Mouse (Mus musculus) embryo, embryonic 10 days (tissue): Measurements from ENCODE around the gene Nploc4.

Source experiments
- DNase-seq: peaks from one replicate; pipeline ENCODE4 v3.0.0-alpha.2; 2015; ENCODE audit warnings: low spot score

Nploc4 gene

DNA sequence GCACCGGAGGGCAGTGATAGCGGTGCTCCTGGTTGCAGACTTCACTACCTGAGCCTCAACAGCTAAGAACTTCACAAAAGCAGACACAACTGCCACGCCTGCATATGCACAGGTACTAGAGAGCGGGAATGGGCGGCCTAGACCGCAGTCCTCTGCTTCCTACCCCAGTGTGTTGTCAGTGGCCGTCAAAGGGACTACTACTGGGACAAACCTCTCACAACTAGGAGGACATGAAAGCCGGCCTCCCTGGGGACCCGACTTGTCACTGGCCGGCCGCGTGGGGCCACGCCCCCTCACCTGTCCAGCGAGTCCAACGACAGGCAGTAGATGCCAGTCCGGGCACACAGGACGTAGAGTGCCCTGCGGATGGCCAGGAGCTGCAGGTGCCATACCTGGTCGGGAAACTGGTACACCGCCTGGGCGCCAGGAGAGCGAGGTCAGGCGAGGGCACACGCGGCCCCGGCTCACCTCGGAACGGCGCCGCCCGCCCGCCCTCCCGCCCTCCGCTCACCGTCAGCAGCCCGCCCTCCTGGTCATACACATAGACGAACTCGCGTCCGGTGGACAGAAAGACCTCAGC lies 59.4 kb downstream of the Nploc4 start:
- peak; percentile 46 for DNase-seq

DNA sequence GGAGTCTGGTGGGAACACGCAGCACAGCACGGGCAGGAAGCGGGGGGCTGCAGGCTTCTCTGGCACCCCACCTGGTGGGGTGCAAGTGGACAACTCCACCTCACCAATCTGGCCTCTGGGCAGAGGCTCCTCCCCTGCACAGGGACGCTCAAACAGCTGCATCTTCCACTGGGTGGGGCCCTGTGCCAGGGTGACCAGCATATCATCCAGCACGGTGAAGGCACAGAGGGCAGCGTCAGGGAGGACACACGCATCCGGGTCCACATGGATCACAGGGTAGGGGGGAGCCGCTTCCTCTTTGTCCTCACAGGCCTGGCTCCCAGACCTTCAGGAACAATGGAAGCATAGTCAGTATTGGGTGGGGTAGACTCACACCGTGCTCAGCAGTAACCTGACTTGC lies 60.2 kb downstream of the Nploc4 start:
- no peak for DNase-seq

DNA sequence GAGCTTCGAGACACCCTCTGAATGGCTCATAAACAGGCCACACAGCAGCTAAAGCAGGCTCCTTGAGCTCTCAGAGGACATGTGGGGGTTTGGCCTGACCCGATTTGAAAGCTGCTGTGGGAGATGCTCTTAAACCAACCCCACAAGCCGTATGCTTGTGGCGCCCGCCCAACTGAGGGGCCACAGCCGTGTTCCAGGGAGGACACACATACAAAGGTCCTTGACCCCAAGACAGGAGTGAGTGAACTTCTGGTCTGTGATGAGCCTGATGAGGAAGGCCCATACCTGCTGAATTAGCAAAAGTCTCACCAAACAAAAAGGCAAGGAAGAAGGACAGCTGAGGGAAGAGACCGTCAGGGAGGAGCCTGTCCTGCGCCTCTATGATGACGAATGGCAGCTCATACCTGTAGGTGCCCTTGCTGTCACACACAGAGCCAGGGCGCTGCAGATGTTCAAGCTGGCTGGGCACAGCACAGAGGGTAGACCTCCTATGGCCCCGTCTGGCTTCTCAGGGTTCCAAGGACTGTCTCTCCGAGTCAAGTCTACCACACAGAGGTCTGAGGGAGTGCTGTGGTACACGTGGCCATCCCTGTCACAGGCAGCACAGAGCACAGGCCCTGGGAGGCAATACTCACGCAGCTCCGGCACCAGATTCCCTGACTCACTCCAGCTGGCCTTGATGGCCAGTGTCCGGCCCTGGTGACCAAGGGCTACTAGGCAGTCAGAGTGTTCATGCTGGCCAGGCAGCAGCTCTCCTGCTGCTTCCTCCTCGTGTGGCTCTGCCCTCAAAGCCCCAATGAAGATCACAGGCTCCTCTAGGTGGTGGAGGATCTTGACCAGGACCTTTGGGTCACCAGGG lies 61.0 kb downstream of the Nploc4 start:
- no peak for DNase-seq

DNA sequence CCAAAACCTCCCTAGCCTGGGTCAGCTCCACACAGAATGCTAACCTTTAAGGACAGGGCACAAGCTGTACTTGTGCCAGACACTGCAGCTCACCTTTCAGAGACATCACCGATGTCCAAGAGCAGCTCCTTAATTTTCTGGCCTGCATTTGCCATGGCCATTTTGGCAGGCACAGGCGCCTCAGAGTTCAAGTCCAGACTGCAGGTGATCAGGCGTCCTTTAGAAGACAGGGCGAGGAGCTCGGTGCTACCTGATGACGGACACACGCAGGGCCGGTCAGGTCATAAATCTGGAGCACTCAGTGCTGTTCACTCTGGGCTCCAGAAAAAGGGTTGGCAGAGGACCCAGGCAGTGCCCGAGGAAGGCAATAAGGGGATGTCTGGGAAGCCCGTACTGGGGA lies 62.2 kb downstream of the Nploc4 start:
- DNase-seq: no peak

DNA sequence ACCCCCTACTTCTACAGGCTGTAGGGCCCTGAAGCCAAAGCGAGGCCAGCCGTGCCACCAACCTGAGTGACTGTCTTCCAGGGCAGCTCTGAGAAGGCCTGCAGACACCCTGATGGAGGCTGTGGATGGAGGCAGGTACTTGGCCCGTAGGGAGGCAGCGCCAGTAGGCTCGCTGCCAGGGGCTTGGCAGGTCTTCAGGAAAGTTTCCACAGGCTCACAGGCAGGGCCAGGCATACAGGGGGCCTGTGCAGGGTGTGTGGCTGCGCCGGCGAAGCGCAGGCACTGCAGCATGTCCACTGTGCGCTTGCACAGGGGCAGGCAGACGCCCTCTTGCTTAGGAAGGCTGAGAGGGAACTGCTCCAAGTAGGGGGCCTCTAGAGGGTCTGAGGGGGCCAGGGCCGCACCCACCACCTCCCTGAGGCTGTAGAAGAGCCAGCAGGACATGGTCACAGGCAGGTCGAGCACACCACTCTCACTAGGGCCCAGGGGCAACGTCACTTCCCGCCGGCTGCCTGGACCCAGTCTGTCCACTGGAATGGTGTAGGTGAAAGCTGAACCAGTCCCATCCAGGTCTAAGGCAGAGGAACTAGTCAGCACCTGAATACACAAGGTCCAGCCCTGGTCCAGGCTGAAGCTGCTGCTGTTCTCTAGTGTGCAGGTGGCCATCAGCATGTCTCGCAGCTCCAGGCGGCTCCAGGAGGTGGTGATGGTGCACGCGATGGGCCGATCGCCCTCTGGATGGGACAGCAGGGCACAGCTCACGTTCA lies 63.5 kb downstream of the Nploc4 start:
- no peak for DNase-seq

DNA sequence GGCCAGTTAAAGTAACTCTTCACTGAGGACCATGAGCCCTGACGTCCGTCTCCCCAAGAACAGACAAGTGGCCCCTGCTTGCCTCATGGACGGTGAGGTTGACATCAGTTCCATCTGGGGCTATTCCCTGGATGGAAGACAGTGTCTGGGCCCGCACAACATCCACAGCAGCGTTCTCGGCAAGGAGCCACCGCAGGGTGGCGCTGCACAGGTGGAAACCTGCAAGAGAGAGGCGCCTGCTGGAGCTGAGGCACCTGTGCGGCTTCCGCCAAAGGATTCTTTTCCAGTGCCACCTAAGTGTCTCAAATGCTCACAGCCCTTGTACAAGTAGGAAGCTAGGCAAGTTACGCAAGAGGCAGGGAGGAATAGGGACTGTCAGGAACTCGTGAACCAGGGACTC lies 64.5 kb downstream of the Nploc4 start:
- no peak for DNase-seq

DNA sequence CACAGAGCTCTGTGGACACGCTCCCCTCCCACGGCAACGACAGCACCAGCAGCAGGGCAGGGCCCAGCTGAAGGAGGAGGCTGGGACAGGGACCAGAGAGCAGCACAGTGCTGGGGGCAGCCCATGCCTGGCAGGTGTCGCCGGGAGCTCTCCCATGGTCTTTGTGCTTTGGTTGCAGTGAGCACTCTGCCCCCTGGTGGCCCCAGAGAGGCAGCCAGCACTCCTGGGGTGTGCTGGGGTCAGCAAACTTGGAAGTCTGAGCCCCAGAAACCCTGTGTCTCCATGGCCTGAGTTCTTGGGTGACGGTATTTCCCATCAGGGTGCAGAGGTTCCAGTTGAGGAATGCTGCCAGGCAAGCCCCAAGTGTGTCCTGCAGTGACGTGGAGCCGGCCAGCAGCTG lies 67.9 kb downstream of the Nploc4 start:
- DNase-seq: peak; percentile 73

DNA sequence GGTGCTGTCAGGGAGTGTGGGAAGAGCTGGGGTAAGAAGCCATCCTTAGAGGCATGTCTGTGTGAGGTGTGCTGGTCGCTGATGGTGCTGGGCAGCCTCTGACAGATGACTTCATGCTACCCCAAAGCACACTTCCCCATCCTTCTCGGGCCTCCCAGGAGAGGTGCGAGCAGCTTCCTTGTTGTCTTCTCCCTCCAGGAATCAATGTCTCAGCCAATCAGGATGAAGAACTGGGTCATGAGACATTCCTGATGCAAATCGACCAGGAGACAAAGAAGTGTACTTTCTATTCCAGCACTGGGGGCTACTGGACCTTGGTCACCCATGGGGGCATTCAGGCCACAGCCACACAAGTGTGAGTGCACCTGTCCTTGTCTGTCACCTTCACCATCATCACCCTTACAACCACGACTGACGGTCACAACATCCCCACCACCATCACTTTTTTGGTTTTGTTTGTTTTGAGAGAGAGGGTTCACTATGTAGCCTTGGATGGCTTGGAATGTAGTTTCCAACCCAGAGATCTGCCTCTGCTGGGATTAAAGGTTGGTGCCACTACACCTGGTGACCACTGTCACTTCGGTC lies 71.0 kb downstream of the Nploc4 start:
- DNase-seq: no peak

DNA sequence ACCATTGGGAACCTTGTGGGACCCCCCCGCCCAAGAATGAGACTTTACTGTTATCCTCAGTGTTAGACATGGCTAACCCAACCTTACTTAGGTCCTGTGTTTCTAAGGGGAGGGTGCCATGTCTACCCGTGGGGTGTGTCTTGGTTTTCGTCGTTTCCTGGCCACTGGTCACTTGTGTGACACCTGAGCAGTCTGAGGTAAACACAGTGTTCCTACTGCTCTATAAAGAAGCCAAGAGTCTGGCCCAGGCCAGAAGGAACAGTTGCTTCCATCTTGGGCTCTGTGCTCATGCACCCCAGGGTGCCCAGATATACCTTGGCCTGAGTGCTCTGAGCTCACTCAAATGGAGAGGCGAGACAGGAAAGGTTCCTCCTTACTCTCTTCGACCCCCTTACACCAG lies 74.6 kb downstream of the Nploc4 start:
- no peak for DNase-seq

DNA sequence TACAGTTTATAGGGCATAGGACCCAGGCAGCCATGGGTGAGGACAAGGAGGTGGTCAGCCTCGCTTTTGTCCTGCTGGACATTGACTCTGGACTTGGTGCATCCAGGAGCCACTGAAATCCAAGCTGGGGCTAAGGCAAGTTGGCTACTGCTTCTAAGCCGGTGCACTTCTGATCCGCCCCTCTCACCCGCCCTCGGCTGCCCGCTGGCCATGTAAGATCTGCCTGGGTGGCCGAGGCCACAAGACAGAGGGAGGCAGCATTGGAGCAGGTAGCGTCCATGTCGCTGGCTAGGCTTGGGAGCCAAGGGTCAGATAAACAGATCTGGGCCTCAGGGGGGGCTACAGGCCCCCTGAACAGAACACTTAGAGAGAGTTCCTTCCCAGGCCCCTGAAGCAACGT lies 76.2 kb downstream of the Nploc4 start, which contains the start of gene Fscn2:
Gene Fscn2, plus strand, starts transcription at position 240 of the 400 bp plus-strand sequence.
- no peak for DNase-seq

DNA sequence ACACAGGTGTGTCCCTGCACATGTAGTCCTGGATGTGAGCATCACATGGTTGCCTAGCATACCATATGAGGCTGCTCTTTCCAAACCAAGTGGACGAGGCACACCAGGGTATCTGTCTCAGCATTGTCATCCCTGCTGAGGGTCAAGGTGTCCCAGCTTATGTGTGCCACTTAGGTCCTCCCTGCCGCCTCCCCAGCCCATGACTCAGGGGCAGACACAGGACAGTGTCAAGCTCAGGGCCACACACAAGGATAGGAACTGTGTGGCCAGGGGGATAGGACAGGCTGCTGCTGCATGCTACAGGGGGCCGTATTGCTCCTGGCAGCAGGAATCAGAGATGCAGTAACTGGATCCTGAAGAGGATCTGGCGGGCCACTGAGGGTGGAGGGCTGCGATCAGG lies 76.8 kb downstream of the Nploc4 start:
- DNase-seq: no peak

DNA sequence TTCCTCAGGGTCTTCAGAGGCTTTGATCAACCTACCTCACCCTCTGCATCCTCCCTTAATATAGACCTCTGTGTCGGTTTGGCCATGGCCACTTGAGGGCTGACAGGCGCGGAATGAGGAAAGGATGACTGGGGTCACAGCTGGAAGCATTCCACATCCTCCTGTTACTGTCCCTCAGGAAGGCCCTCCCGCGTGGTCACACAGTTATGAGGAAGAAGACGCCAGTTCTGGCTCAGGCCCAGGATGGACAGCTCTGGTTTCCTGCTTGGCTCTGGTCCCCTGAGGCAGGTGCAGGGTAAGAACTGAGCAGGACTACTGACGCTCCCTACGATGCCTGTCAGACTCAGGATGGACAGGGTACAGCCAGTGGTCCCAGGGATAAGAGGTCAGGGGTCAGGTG lies 77.4 kb downstream of the Nploc4 start:
- no peak for DNase-seq

DNA sequence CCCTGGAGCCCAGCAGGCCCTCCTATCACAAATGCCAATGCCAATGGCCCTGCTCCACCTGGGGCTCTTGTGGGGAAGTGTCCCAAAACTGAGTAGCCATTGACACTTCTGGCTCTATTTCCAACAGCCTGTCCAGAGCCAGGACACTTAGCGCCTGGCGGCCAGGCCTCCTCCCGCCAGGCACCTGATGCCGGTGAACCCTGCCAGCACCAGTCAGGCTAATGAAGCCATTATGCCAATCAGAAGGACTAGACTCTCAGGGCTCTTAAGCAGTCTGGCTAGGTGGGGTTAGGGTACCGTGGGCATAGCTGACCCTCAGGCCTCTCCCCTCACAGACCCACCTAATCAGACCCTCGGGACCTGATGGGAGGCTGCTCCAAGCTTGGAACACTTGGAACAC lies 78.1 kb downstream of the Nploc4 start:
- DNase-seq: no peak

DNA sequence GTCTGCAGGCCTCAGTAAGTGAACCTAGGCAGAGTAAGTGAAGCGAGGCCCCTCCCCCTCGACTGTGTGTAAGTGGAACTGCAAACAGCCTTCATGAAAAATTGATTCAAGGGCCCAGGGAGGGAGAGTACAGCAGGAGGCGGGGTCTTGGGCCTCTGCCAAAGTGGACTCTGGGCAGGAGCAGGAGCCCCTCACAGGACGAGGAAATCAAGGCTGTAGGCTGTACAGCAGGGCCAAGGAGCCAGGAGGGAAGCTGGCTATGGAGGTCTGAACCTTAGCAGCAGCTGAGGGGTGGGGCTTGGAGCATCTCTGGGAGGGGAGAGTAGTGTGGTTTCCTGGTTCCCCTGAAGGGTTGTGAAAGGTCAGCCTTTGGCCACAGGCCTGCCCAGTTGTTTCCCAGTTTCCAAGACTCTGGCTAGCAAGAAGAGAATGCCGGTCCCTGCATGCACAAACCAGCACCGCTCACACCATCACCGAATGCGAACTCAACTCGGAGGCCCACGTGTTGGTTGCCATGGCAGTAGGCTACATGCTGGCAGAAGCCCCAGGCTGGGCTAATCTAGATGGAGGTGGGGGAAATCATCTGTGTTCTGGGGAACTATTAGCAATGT lies 79.6 kb downstream of the Nploc4 start:
- peak; percentile 69 for DNase-seq

DNA sequence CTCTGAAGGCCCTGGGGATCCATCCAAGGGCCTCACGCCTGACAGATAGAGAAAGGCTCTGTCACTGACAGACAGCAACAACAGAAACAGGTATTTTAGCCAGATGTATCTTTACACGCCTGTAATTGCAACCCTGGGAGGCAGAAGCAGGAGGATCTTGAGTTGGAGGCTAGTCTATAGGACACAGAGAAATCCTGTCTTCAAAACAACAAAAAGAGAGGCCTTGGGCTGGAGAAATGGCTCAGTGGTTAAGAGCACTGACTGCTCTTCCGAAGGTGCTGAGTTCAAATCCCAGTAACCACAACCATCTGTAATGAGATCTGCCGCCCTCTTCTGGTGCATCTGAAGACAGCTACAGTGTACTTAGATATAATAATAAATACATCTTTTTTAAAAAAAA lies 80.6 kb downstream of the Nploc4 start:
- DNase-seq: no peak

DNA sequence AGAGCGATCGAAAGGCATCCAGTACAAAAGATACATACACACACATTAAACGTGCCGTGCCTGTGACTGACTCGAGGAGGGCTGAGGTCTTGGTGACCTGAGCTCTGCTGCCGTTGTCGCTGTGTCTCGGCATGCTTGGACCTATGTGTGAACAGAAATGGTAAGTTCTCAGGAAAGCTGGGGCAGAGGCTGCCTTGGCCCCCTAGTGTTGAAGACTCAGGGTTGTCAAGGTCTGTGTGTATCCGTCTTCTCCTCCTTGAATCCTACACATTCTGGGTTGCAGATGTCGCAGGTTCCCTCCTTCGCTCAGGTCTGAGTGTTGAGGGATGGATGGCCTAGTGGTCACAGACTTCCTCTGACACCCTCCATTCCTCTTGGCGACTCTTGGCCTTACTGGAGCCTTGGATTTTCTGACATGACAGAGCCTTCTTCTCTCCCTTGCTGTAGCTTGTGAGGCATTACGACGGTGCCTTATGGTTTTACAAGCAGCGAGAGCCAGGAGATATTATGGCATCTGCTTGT lies 81.1 kb downstream of the Nploc4 start:
- DNase-seq: no peak

DNA sequence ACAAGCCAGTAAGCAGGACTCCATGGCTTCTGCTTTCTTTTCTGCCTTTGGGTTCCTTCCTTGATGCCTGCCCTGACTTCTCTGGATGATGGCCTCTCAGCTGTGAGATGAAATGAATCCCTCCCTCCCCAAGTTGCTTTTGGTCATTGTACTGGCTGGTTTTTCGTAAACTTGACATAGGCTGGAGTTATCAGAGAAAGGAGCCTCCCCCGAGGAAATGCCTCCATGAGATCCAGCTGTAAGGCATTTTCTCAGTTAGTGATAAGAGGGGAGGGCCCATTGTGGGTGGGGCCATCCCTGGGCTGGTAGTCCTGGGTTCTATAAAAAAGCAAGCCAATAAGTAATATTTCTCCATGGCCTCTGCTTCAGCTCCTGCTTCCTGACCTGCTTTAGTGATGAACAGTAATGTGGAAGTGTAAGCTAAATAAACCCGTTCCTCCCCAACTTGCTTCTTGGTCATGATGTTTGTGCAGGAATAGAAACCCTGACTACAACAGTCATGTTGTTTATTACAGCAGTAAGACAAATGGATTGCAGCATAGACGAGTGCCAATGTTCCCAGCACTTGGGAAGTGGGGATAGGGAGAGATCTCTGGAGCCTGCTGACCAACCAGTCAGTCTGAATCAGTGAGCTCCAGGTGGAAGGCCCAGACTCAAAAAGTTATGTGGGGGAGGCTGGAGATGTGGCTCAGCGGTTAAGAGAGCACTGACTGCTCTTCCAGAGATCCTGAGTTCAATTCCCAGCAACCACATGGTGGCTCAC lies 82.0 kb downstream of the Nploc4 start:
- DNase-seq: no peak

DNA sequence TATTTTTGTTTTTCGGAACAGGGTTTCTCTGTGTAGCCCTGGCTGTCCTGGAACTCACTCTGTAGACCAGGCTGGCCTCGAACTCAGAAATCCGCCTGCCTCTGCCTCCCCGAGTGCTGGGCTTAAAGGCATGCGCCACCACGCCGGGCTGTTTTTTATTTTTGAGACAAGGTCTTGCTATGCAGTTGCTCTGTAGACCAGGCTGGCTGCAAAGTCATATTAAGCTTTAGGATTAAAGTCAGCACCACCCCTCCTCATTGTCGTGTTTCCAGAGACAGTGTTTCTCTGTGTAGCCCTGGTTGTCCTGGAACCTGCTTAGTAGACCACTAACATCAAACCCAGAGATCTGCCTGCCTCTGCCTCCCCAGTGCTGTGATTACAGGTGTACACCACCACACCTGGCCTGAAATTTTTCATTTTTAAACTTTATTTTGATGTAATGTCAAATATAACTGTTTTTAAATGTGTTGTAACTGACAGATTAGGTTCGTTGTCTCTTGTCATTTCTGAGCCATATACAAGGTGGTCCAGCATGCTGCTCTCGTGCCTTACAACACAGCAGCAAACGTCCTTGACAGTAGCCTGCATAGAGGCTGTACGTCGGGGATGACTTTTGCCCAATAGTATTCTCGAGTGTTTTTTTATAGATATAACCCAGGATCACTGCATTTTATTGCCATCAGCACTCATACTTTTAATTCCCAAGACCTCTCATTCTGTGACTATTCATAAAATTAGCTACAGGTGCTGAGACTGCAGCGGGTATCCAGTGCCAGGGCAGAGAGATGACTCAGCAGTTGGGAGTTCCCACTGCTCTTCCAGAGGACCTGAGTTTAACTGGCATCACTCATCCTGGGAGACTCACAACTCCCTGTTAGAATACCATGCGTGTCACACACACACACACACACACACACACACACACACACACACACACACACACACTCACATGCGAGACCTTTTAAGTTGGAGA lies 82.9 kb downstream of the Nploc4 start:
- DNase-seq: no peak

DNA sequence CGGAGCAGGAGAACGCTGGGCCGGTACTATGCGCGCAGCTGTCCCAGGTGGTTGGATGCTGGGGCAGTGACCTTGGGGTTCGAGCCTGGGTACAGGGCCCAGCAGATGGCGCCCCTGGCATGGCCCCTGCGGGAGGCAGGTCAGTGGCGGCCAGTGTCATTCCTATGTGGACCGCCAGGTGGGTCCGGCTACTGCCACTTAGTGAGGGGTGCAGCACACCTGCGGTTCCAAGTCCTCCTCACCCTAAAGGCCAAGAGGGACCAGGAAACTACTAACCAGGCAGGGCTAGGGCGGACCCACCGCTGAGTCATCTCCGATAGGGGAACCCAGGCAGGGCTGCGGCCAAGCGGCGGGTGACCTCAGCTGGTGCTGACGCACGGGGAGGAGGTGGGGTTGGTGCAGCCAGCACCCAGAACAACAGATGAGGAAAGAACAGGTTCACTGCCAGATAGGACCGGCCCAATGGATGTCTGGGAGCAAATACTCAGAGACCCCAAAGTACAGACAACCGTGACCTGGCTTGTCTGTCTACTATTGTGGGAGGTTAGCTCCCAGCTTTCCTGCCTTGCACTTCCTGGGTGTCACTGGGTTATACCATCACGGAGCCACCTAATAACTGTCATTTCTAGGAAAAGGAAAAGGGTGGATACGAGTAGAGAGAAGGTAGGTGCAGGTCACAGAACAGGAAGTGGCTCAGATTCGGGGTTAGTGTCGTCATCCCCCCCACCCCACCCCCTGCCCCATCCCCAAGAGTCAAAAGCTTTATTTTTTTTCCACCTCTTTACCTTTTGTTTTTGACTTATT lies 83.8 kb downstream of the Nploc4 start:
- peak; percentile 78 for DNase-seq
